Mouse (Mus musculus) frontal cortex, postnatal 10 days (tissue): ENCODE measurements at regions not wholly inside any gene's neighbourhood (a gene's known extent, or its start where the extent isn't known, plus 50 kb on each side); places are given as distances from the start of the nearest gene placed in this dataset.

Source experiments
- DNase-seq, 2 experiments: peaks; one replicate each; pipeline ENCODE4 v3.0.0; 2022; ENCODE audit warnings: low spot score in 2 of 2, mixed read lengths in 1 of 2

GRCm38 (mm10) chr3:136444598-136444997 is 118.7 kb upstream of the Bank1 start:
- DNase-seq = no peak

DNA sequence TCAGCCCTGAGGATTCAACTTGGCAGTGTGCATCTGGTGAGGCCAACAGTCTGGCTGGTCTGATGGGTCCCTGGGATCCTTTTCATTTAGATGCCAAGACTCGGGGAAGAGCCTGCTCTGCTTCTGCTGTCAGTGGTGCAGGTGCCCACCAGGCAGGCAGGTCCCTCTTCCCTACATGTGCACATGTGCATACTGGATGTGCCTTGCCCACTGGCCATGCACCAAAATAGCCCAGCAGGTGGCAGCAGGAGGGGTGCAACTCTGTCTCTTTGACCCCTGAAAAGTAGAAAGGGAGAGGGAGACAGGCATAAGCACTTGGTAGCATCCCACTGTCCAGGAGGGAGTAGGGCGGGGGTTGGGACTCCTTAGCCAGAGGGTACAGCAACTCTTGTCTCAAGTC is 116.2 kb upstream of the Bank1 start:
- DNase-seq = no peak

GRCm38 (mm10) chr3:136439907-136440645 is 114.2 kb upstream of the Bank1 start:
- DNase-seq = no peak

DNA sequence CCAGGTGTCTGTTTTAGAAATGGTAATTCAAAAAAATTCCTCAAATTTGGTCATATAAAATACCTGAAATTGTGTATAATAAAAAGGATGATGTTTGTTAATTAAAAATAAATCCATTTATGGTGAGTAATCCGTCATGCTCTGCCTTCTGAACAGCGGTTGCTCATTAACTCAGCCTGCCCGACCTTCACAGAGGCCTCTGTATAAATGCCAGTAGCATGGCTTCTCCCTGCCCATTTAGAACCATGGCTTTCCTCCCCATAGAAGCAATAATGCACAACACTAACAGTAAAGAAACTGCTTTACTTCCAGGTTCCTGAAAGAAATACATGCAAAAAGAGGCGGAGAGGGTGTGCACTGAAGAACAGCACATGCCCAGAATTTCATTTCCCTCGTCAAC is 113.5 kb upstream of the Bank1 start:
- no peak for DNase-seq

DNA sequence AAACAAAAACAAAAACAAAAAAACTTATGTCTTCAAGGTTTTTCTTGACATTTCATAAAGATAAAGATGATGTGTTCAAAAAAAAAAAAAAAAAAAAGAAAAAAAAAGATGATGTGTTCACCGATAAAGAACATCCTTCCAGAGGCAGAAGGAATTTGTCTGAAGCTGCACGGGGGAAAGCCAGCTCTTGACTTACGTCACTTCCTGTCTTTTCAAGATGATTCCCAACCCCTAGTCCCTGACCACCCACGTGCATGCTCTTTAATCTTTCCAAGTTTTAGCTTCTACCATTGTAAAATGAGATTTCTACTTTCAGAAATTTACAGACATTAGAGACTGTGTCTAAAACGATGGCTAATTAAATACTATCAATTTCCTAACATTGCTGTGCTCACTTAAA is 108.5 kb upstream of the Bank1 start:
- DNase-seq = no peak

GRCm38 (mm10) chr3:136432072-136432471 is 106.2 kb upstream of the Bank1 start:
- no peak for DNase-seq

- no peak for DNase-seq
Observed at GRCm38 (mm10) chr3:136427427-136427826, 101.6 kb upstream of the Bank1 start.

DNA sequence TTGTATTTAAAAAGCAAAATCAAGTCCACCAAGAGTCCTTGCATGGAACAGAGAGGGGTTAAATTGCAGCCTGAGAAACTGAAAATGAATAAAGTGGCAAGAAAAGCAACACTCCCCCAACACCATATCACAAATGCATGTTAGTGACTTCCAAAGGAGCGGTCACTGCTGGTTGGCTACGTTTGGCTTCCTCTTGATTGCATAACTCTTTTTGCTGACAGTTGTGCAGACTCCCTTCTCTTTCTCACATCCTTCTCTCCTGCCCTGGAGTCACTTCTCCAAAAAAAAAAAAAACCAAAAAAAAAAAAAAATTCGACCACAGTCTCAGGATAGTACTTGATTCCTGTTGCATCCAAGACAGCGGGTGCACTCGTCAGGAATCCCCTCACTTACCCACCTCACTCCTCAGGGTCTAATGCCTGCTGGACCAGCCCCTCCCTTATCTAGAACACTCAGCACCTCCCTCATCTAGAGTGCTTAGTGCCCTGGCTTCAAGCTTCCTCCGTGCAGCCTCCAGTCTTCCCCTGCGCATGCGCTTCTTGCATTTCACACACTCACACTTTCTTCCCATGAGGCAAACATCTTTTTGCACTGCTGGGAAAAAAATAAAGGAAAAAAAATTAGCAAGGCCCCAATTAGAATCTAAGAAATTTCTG is 100.8 kb upstream of the Bank1 start:
- no peak for DNase-seq

DNA sequence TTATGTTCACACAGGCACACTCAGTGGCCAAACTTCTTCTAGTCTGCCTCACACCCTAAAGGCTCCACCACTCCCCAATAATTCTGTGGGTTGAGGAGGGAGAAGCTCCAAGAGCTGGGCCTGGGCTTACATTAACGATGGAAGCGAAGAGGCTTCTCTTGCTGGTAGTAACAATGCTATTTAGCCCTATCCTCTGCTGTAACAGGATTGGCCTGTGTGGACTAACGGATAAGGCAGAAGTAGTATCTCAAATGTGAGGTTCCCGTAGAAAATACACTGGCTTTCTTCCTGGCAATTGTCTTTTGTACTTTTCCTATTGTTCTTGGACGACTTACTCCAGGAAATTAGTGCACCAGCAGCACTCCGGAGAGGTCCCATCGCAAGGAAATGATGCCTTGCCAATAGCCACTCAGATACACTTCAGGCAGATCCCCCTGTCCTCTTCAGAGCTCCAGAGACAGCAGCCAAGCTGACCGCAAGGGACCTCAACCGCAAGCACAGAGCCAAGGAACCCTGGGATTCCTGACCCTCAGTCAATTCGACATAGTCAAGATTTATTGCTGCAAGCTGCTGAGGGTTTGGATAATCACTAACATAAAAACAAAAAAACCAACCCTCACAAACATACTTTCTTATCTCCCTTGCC is 96.2 kb upstream of the Bank1 start:
- no peak for DNase-seq

GRCm38 (mm10) chr3:136405606-136406005 is 79.7 kb upstream of the Bank1 start:
- DNase-seq = no peak

- DNase-seq = no peak
Observed at GRCm38 (mm10) chr3:136383282-136383681, 57.4 kb upstream of the Bank1 start.

GRCm38 (mm10) chr3:136380644-136381043 is 54.8 kb upstream of the Bank1 start:
- no peak for DNase-seq

GRCm38 (mm10) chr3:136379741-136380398 is 54.0 kb upstream of the Bank1 start:
- DNase-seq = peak in 1 of 2 experiments; percentile 12

GRCm38 (mm10) chr3:136376893-136377292 is 51.0 kb upstream of the Bank1 start:
- no peak for DNase-seq
